Mouse (Mus musculus) left cerebral cortex, postnatal 4 days (tissue): ENCODE results near the gene Mstn. TPM values are rescaled to one million over a fixed set of nuclear protein-coding genes. Genes with fewer than 3 reads are reported as not detected.

Experiments
- DNase-seq: peaks from one replicate; pipeline ENCODE4 v3.0.0-alpha.2; 2022
- intact Hi-C: fragments of 180-260 bp; cut with DNase I; formaldehyde crosslinking; loops from one replicate; pipeline ENCODE4 v1.15.1; 2025
- total RNA-seq, 2 experiments: library from RNA; stranded (reverse); gene quantifications; 2 replicates each; pipeline ENCODE4 v1.2.3; 2021

Mstn gene
- 1 to 10 TPM; 1.2 to 1.3 TPM for total RNA-seq

DNA sequence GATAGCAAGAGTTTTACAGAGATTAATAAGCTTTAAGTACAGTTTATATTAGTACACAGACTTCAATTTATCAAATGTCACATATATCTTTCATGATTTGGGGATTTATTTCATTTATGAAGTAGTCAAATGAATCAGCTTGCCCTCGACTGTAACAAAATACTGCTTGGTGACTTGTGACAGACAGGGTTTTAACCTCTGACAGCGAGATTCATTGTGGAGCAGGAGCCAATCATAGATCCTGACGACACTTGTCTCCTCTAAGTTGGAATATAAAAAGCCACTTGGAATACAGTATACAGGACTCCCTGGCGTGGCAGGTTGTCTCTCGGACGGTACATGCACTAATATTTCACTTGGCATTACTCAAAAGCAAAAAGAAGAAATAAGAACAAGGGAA is at the start of gene Mstn:
Gene Mstn, plus strand, starts transcription at position 301 of the 400 bp plus-strand sequence.
- intact Hi-C loops, result no loop called here
- DNase-seq, result no peak

DNA sequence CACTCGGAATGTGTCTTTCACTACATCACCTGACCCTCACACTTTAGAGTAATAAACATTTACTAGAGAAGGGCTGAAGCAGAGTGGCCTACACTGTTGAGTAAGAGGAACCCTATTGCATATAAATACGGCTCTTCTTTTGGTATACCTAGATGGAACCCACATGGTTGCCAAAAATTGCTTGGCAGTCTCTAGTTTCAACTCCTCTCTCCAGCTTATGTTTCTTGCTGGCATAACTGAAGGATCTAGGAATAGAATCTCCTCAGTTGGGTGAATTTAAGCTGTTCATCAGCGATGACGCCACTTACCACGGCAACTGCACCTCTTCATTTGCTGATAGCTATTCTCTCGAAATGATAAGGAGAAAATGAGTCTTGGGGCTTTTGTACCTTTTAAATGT is 46.7 kb upstream of the Mstn start:
- no peak for DNase-seq
- intact Hi-C loops, result no loop called here

DNA sequence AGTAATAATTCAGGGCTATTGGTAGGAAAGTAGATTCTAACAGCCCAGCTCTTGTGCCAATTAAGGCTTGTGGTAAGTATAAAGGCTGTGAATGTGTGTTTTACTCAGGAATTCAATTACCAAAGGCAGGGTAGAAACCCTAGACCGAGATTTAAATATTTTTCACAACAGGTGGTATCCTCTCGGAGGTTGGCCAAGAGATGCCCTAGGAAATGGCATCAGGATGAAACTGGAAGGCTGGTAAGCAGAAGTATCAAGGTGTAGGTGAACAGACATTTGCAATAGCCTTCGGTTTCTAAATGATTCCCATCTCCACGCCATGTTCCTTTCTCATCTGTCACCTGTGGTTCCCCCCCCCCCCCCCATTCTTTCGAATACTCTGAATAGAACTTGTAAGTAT is 45.8 kb upstream of the Mstn start:
- intact Hi-C loops, result no loop called here
- DNase-seq, result no peak

DNA sequence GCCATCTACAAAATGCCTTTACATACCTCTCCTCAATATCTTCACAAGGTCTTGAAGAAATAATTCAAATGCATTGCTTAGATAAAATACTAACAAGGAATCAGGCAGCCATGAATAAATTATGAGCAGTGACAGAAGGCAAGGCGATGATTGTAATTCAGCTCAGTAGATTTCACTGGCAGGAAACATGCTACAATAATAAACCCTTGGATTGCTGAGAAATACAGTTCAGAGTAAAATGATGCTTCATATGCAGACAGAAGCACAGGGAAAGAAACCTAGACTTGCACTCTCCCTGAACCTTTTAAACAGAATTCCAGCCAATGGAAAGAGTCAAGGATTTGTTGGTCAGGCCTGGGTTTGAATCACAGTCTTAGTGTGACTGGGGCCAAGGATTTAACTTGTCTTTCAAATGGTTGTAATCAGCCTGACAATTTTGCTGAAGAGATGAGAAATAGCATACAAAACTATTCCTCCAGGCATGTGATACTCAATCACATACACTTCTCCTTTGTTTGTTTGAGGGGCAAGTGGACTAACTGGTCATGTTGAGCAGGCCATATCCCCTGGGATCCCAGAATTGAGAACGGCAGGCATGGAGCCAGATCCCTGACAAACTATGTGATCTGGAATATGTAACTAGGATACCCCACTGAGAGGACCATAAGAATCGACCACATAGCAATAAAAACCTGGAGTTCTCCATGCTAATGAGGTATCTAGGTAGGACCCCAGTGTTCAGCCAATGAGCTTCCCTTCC is 42.5 kb upstream of the Mstn start:
- DNase-seq, result peak; percentile 34
- intact Hi-C loops, result no loop called here

DNA sequence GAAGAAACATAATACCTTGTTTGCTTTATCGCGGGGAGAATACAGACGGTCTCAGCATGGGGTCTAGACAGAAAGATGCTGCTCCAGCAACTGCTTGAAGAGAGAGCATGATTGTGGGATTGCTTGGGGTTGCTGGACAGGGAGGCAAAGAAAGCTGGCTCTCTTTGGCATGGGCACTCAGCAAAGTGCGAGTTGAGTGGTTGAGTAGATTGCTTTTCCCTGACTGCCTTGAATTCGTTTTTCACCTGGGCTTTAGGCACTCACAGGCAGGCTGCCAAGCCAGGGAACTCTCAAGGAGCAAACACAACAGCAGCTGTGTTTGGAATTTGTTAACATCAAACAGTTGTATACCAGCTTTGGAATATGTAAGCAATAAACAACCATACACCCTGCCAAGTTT is 41.4 kb upstream of the Mstn start, which contains the start of gene 1700019D03Rik:
Gene 1700019D03Rik, minus strand, starts transcription at position 101 of the 400 bp plus-strand sequence.
- no peak for DNase-seq
- intact Hi-C loops, result no loop called here

DNA sequence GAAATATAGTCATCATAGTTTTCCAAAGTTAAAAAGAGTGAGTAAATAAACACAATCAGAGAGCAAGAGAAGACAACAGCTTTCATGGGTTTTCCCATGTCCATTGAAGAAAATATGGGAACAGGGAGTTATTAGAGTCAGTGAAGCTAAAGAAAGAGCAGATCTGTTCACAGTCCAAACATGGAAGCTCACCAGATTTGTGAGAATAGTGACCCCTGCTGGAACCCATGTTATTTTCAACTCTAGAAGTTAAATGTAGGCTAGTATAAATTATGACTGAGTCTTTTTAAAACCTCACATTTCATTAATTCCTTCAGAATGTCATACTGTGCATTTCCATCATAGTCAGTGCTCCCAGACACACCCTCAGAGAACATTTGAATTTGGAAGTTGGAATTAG is 28.9 kb upstream of the Mstn start:
- intact Hi-C loops, result loop anchor here (5.0 to 10.0 kb wide), 2 partner anchors 80 to 398 kb away; partner anchors contain the start of gene Nemp2
- DNase-seq, result no peak

DNA sequence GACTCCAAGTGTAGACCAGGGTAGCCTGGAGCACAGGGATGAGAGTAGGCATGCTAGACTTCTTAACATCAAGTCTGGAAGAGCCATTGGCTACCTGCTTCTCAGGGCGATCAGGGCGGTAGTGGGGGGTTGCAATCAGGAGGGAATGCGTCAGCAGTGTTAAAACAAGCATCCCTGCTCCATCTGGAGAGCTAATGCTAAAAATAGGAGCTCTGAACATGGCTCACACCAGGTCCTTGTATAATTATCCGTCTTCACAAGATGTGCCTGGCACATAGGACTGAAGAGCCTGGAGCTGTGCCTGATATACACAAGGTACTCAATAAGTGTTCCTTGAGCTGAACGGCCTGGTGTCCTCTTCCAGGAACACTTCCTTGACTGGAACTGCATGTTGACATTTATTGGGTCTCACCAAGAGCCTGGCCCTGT is 24.0 kb upstream of the Mstn start:
- DNase-seq, result no peak
- intact Hi-C loops, result loop anchor here (10.0 kb wide), 1 partner anchor 403 kb away; the partner anchor contains the start of gene Nemp2

DNA sequence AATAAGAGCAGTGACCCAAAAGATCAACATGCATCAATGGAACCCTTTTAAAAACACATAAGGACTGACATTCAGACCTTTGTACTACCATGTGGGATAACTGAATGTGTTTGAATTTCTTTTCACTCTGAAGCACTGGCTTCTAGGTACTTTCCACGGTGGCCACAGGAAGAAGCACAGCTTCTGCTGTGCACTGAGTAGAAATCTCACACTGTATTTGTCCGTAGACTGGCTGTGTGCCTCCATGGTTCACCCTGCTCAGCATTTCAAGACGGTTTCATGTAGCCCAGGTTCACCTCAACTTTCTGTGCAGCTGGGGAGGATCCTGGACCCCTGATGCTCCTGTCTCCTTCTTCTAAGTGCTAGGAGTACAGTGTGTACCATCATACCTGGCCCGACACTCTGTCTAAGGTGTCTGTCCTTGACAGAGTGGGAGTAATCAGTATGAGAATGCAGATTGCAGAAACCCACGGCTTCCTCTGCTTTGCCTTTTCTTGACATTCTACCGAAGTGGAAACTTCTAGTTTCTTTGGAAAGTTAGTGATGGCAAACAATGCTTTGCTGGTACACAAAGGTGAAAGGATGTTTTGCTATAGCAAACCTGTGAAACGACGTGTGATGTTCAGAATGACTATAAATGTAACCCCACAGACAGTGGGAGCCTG is 11.5 kb upstream of the Mstn start:
- intact Hi-C loops, result loop anchor here (5.0 to 10.0 kb wide), 2 partner anchors 222 to 755 kb away; no protein-coding TSS in a partner anchor

DNA sequence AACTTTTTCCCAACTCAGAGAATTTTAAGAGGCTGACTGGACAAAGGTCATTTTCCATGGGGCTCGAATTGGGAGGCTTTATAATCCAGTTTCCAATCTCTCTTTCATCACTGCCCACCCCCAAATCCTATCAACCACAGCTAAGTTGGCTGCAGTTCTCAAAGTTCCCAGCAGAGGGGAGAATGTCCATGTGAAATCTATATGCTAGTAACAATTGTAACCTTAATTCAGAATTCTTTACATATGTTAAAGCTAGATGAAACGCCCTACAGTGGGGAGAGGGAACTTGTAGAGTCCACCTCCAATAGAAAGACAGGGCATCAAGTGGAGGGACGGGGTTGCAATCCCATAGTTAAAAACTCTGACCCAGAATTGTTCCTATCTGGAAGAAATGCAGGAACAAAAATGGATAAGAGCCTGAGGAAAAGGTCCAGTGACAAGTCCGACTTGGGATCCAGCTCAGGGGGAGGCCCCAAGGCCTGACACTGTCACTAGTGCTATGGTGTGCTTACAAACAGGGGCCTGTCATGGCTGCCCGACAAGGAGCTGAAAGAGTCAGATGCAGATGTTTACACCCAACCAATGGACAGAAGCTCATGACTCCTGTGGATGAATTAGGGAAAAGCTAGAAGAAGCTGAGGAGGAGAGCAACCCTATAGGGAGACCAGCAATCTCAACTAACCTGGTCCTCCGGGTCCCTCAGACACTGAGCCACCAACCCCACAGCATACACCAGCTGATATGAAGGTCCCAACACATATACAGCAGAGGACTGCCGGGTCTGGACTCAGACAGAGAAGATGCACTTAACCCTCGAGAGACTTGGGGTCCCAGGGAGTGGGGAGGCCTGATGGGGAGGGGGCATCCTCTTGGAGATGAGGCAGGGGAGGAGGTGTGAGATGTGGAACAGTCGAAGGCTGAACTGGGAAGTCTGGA is 8.1 kb upstream of the Mstn start:
- DNase-seq, result peak; percentile 66
- intact Hi-C loops, result loop anchor here (5.0 kb wide), 1 partner anchor 219 kb away; no protein-coding TSS in a partner anchor

More for the DNA sequence above, 11.5 kb upstream of the Mstn start:
- no peak for DNase-seq

DNA sequence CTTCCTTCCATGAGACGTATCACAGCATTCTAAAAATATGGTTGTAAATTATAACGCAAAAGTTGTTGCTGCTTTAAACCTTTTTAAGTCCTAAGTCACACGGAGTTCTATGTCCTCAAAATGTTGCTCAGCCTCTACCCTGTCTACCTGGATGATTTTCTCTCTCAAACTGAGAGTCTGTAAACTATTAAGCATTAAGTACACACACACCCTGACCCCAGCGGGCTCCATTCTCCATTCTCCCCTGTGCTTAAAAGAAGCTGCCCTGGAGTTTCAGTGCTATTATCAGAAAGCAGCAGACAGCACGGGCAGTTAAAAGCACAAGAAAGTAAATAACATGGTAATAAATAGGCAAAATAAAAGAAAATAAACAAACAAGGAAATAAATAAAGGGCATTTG is 2.3 kb upstream of the Mstn start:
- intact Hi-C loops, result no loop called here
- DNase-seq, result no peak

DNA sequence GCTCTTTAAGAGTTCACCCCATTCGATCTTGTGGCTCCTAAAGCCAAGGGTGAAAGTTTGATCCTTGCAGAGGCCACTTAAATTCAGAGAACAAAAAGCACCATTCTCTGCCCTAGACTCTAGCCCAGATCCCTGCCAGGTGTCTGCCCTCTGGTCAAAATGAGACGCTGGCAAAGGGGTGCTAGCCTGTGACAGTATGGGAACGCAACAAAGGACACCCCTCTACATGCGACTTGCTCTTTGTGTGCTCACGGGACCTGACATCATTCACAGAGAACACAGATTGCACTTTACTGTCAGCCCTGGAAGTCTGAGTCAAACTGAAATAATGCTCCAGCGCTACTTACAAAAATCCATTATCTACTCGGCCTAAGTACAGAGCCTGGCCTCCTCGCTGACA is 941 bp upstream of the Mstn start:
- no peak for DNase-seq
- intact Hi-C loops, result no loop called here

DNA sequence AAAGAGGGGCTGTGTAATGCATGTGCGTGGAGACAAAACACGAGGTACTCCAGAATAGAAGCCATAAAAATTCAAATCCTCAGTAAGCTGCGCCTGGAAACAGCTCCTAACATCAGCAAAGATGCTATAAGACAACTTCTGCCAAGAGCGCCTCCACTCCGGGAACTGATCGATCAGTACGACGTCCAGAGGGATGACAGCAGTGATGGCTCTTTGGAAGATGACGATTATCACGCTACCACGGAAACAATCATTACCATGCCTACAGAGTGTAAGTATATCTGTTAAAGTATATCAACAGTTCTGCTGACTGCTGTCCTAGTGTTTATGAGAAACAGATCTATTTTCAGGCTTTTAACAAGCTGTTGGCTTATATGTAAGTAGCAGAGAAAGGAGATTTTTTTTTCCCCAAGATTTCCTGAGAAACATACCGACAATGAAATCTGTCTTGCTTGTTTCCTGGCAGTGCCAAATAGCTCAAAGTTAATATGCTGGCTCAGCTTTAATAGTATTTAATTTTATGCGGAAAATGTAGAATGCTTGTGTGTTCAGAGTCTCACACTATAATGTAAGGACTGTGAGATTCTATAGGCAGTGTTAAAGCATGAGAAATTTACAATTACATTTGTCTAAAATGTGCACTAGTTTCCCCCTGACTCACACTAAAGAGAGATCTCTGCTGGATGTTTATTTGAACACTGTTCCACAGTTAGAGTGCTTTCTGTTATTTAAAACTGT is 600 bp downstream of the Mstn start:
- intact Hi-C loops, result no loop called here

DNA sequence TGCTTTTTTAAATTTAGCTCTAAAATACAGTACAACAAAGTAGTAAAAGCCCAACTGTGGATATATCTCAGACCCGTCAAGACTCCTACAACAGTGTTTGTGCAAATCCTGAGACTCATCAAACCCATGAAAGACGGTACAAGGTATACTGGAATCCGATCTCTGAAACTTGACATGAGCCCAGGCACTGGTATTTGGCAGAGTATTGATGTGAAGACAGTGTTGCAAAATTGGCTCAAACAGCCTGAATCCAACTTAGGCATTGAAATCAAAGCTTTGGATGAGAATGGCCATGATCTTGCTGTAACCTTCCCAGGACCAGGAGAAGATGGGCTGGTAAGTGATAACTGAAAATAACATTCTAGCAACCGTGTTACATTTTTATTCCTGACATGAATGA is 2.5 kb downstream of the Mstn start:
- intact Hi-C loops, result no loop called here
- DNase-seq, result no peak

More for the DNA sequence above, 600 bp downstream of the Mstn start:
- no peak for DNase-seq

DNA sequence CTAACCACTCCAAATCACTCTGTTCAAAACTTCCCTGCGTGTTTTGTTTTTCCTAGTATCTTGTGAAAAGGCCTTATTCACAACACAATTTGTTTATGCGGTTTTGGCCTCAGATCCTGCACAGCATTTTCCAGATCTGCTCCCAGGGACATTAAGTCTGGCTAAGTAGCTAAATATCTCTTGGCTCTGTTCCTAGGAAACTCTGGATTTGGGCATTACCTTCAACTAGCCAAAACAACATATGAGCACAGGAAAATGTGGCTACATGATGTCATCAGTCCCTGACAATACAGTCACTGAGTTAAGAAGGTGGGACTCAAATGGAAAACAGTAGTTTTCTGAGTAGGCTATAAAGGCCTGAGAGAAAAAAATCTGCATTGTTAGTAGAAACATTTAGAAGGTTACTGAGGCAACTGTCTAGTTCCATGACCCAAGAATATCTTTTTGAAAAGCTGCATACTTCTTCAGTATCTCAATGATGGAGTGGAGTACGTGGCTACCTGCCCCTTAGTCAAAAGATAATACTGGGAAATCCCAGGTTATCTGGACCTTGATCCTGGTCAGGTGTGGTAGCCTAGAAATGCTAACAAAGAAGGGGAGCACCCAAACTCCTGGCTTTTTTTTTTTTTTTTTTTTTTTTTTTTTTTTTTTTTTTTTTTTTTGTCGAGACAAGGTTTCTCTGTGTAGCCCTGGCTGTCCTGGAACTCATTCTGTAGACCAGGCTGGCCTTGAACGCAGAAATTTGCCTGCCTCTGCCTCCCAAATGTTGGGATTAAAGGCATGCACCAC is 8.5 kb downstream of the Mstn start:
- no peak for DNase-seq
- intact Hi-C loops, result no loop called here

DNA sequence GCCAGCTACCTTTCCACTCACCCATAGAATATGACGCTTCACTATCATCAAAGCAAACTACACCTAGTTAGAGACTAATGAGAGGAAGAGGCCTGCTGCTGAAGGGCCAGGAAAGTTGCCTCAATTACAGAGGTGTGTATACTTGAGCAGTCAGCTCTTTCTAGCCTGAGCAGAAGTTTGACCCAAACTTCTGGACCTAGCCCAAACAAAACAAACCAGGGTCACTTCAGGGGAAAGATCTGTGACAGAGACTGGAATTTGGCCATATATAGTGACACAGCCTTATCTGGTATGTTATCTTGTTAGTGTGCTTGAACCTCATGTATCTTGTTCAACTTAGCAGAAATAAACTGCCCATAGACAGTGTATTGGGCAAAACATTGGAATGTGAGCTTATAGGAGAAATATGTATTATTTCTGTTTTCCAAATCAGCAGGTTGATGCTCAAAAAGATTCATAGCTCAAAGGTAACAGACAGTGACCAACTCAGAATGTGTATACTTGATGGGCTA is 9.3 kb downstream of the Mstn start:
- no peak for DNase-seq
- intact Hi-C loops, result no loop called here

DNA sequence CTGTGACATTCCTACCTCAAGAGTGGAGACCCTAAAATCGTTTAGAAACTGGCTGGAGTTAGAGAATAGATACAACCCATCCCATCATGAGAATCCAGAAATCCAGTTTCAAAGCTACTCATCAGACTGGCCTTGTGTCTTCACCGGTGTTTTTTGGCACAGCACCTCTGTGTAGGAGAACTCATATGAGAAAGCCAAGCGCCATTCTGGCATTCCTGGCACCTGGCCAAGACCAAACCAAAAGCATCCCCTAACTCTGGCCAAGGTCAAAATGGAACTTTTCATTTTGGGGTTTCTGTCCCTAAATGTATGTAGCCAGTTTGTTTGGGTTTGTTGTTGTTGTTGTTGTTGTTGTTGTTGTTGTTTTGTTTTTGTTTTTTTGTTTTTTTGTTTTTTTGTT is 15.2 kb downstream of the Mstn start:
- DNase-seq, result peak; percentile 34
- intact Hi-C loops, result no loop called here

DNA sequence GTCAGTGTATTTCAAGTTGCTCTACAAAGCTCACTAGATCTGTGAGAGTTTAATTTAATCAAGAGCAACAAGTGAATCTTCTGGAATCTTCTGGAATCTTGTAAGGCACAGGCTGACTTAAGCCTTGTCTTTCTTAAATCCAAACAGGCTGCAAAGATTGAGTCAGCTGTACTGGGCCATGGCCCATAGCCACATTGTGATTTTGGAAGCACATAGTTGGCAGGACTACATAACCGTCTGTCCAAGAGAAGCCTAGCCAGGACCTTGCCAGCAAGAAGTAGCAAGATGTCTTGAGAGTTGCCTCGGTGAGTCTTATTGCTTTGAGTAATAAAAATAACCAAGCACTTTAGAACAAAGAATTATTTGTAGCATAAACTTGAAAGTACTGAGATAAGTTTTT is 18.4 kb downstream of the Mstn start:
- peak; percentile 46 for DNase-seq
- intact Hi-C loops, result no loop called here

DNA sequence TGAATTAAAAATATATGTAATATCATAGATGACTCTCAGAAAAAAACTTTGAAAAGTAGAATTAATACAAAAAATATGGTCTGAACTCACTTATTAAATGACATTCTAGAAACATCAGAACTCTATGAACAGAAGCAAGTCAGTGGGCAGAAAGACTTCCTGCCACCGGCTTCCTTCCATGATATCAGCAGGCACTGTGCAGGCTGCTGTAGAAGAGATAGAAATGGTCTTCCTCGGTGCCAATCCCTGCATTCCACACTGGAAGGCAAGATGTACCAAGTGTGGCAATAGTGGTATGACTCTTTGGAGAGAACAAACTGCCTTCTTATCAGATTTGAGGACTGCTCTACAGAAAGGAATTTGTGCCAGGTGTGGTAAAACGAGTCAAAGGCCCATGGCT is 19.2 kb downstream of the Mstn start:
- DNase-seq, result no peak
- intact Hi-C loops, result no loop called here

DNA sequence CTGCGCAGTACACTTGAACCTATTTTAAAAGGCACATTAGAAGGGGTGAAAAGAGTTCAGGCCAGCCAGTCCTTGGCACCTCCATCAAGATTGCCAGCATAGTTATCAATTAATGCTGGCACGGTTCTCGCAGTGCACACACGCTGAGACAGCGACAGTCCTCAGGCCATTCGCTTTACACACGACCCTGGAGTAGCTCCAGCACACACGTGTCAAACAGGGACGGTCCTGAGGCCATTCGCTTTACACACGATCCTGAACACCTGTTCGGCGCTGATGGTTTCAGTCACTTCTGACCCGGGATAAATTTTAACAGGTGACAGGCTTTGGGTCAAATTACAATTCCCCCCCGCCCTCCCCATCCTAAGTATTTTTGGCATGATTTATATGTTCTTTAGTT is 23.8 kb downstream of the Mstn start:
- DNase-seq, result peak; percentile 53
- intact Hi-C loops, result no loop called here
